Mouse (Mus musculus): ENCODE measurements around the gene Rnf149.

DNA sequence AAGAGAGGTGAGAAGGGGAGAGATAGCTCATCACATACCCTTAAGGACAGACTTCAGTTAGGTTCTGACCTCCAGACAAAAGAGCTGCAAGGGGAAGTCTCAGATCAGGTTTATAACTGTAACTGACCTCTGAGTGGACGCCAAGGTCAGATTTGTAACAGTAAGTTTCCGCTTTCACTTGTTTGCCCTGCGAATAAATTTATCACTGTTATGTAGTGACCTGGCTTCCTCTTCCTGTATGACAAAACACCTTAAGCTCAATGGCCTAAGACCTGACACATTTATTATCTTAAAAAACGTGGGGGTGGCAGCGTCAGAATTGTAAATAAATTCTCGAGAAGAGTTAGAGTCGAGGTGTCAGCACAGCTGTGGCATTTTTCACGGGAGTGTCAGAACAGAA is 31.3 kb upstream of the Rnf149 start:
- TF ChIP-seq CTCF (IDR thresholded peaks at IDR 0.05; ENCODE audit: insufficient read depth, low read length) (no peak), POLR2A (IDR thresholded peaks at IDR 0.05; ENCODE audit: borderline replicate concordance, extremely low read depth, low read depth, low read length) (no peak)

Measured in lung, adult 2 months (tissue).